Mouse (Mus musculus) limb, embryonic 12.5 days (tissue): Measurements from ENCODE around the gene Slc35b2. TPM values are rescaled to one million over a fixed set of nuclear protein-coding genes. Genes with fewer than 3 reads are reported as not detected.

Experiments
- ATAC-seq: fragments of 200-750 bp; cut with Nextera tagmentation; 2 replicates; pipeline ENCODE4 v1.8.0; 2017; ENCODE audit warnings: low read depth, moderate TSS enrichment; ENCODE audit not compliant: insufficient number of reproducible peaks, insufficient read depth, low FRiP score, low TSS enrichment
- H3K27ac ChIP-seq: fragments of 300-500 bp; sonication (generic); 2 replicates; pipeline ENCODE4 v1.5.1; 2016; ENCODE audit warnings: mild to moderate bottlenecking, moderate library complexity
- H3K27me3 ChIP-seq: fragments of 300-500 bp; sonication (generic); 2 replicates; pipeline ENCODE4 v1.6.1; 2016; ENCODE audit warnings: mild to moderate bottlenecking, moderate library complexity
- H3K36me3 ChIP-seq: fragments of 300-500 bp; sonication (generic); 2 replicates; pipeline ENCODE4 v1.6.1; 2016; ENCODE audit warnings: mild to moderate bottlenecking, moderate library complexity
- H3K4me1 ChIP-seq: fragments of 300-500 bp; sonication (generic); replicated peaks from 2 replicates; pipeline ENCODE4 v1.6.1; 2016
- H3K4me2 ChIP-seq: fragments of 300-500 bp; sonication (generic); 2 replicates; pipeline ENCODE4 v1.6.1; 2016; ENCODE audit warnings: mild to moderate bottlenecking, moderate library complexity
- H3K4me3 ChIP-seq: fragments of 300-500 bp; sonication (generic); replicated peaks from 2 replicates; pipeline ENCODE4 v1.5.1; 2016; ENCODE audit warnings: mild to moderate bottlenecking
- H3K9ac ChIP-seq: fragments of 300-500 bp; sonication (generic); replicated peaks from 2 replicates; pipeline ENCODE4 v1.6.1; 2016; ENCODE audit warnings: mild to moderate bottlenecking, moderate library complexity
- H3K9me3 ChIP-seq: fragments of 300-500 bp; sonication (generic); 2 replicates; pipeline ENCODE4 v1.6.1; 2016; ENCODE audit warnings: mild to moderate bottlenecking, moderate library complexity
- WGBS: fragments of 180-500 bp; shearing (Covaris S2); methylation state at CpG from one replicate; pipeline ENCODE4 v1.1.7; 2016; 5-methylcytosine and 5-hydroxymethylcytosine counted together
- polyA plus RNA-seq: library from polyadenylated mRNA; unstranded; fragments of >200 nt; fragmentation: Nextera tagmentation; extraction: Ambion mirVana; gene quantifications from 2 replicates; pipeline ENCODE4 v1.2.1, GENCODE M21; 2016

Slc35b2 gene
- polyA plus RNA-seq, 1 experiment from 2014 or later = 96.9 TPM

DNA sequence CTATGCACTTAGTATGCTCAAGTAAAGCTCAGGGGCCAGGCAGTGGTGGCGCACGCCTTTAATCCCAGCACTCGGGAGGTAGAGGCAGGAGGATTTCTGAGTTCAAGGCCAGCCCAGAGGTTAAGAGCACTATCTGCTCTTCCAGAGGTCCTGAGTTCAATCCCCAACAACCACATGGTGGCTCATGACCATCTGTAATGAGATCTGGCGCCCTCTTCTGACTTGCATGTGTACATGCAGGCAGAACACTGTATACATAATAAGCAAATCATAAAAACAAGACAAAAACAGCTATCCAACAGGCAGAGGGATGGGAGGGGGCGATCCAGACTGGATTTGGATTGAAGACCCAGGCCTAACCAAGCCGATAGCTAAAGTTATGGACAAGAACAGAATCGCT is 15.2 kb downstream of the Slc35b2 start:
- Histone ChIP-seq H3K27me3 (no peaks in the 10 kb centered on the region), H3K4me3 (no peak overlapping the region), H3K9ac (no peak overlapping the region), H3K4me1 (peaks cover 15% of the 10 kb centered on the region; the same call in 1 of the 2 replicates), H3K36me3 (no peaks in the 10 kb centered on the region), H3K4me2 (no peak overlapping the region), H3K9me3 (no peaks in the 10 kb centered on the region), H3K27ac (no peak overlapping the region)
- 77% methylated on average over 7 of the region's 7 CpGs for WGBS
- no peak for ATAC-seq

DNA sequence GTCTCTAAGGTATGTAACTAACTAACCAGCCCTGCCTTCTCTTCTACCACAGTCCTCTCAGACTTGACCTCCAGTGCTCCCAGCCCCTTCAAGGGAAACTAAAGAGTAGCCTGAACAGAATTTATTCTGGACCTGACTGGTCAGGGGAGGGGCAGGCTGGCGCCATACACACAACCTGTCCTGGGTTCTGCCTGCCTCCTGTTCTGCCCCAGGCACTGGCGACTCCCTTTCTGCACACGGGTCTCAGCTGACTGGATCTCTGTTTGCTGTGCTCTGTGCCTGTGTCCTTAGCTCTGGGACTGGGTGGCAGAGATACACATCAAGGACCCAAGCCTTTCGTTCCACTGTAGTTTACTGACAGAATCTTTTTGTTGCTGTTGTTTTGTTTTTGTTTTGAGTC is 15.9 kb downstream of the Slc35b2 start:
- 80% methylated on average over 4 of the region's 4 CpGs for WGBS
- Histone ChIP-seq H3K4me1 (peaks cover 19% of the 10 kb centered on the region), H3K9ac (no peak overlapping the region), H3K4me2 (no peak overlapping the region), H3K27ac (no peak overlapping the region), H3K4me3 (no peak overlapping the region), H3K27me3 (no peaks in the 10 kb centered on the region), H3K9me3 (no peaks in the 10 kb centered on the region), H3K36me3 (no peaks in the 10 kb centered on the region)
- ATAC-seq = no peak

DNA sequence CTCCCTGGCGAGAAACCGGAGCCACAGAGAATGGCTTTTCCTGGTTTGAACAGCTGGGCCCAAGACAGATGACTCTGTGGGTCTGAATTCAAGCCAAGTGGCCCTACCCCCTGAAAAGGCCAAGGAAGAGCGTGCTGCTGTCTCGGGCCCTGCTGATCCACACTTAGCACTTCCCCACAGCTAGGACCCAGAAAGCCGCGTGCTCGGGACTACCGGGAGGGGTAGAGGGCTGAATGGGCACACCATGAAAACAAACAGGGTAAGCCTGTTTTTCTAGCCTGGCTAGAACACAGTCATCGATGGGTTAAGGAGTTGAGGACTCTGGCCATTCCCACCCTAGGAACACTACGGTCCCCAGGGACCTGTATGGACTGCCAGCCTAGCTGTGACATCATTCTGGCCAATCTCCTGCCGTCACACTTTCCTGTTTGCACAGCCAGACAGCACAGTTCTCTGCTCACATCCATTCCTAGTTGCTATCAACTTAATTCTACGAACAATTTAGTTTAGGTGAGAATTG is 17.3 kb downstream of the Slc35b2 start:
- Histone ChIP-seq H3K27me3 (no peaks in the 10 kb centered on the region), H3K9ac (no peak overlapping the region; the same call in 1 of the 2 replicates), H3K4me3 (no peak overlapping the region), H3K4me2 (no peak overlapping the region), H3K4me1 (peaks cover 28% of the 10 kb centered on the region), H3K27ac (0 out of 2 replicates have a peak overlapping the region, but pooled peaks have one; percentile 35), H3K9me3 (no peaks in the 10 kb centered on the region), H3K36me3 (no peaks in the 10 kb centered on the region)
- whole genome bisulfite sequencing = 43% methylated on average over 12 of the region's 12 CpGs
- ATAC-seq = no peak

DNA sequence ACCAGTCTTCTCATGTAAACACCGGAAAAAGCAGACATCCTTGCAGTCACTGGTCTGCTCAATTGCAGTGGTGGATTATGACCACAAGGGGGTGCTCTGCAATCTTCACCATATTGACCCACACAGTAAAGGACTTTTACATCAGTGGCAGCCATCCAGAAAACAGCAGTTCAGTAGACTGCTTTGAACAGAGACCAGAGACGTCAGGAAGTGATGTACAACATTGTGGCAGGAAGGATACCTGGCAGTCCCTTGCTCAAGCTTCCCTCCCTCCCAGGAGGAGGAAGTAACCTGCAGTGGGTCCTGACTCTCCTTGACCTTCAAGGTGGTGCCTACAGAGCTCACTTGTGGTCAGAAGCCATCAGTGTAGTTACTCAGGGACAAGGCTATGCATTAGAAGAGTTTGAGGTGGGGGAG is 17.9 kb downstream of the Slc35b2 start:
- no peak for ATAC-seq
- WGBS = 10% methylated on average over 2 of the region's 2 CpGs

DNA sequence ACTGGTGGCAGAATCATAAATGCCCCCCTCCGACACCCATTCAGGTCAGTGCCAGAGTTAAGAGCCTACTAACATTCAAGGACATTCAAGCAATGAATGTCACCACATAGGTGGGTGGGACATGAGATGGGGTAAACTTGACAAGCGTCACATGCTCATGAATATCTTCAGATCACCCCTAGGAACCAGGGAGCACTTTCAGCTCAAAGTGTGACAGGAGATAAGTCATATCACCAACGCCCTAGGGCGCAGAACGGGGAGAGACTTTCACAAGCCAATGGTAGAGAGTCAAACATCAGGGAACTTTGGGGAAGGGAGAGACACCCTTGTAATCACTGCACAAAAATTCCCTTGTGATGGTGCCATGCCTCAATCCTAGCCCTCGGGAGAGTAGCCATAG is 18.5 kb downstream of the Slc35b2 start:
- Histone ChIP-seq H3K4me3 (no peak overlapping the region), H3K4me1 (peaks cover 28% of the 10 kb centered on the region), H3K9ac (no peak overlapping the region), H3K9me3 (0 out of 2 replicates have a peak, but pooled peaks cover 5% of the 10 kb centered on the region), H3K27me3 (no peaks in the 10 kb centered on the region), H3K27ac (no peak overlapping the region), H3K4me2 (no peak overlapping the region), H3K36me3 (peaks cover 10% of the 10 kb centered on the region)
- ATAC-seq = no peak
- WGBS = 95% methylated on average over 6 of the region's 6 CpGs

More for the DNA sequence above, 17.9 kb downstream of the Slc35b2 start:
- H3K27me3 ChIP-seq = no peaks in the 10 kb centered on the region
- no peaks in the 10 kb centered on the region for H3K9me3 ChIP-seq
- H3K4me2 ChIP-seq = no peak overlapping the region
- H3K36me3 ChIP-seq = peaks cover 5% of the 10 kb centered on the region
- peaks cover 28% of the 10 kb centered on the region for H3K4me1 ChIP-seq
- no peak overlapping the region for H3K4me3 ChIP-seq
- H3K27ac ChIP-seq = 0 out of 2 replicates have a peak overlapping the region, but pooled peaks have one; percentile 35
- H3K9ac ChIP-seq = no peak overlapping the region

DNA sequence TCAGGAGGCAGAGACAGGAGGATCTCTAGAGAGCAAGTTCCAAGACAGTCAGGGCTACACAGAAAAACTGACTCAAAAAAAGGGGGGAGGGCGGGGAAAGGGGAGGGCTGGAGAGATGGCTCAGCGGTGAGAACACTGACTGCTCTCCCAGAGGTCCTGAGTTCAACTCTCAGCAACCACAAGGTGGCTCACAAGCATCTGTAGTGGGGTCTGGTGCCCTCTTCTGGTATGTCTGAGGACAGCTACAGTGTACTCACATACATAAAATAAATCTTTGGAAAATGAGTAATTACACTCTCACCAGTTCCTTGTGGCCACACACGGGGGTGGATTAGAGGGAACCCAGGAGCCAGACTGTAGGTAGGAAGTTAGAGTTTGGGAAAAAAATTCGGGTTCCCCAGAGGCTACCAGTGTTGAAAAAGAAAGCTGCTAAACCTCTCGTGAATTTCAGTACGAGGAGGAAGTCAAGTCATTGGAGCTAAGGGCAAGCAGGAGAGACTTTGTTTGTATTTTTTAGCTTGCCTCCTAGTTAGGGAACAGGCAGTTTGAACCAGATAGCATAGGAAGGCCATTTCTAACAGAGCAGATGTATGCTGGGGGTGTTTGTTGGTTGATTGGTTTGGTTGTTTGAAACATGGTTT is 19.2 kb downstream of the Slc35b2 start:
- no peak for ATAC-seq
- H3K27ac ChIP-seq = no peak overlapping the region

DNA sequence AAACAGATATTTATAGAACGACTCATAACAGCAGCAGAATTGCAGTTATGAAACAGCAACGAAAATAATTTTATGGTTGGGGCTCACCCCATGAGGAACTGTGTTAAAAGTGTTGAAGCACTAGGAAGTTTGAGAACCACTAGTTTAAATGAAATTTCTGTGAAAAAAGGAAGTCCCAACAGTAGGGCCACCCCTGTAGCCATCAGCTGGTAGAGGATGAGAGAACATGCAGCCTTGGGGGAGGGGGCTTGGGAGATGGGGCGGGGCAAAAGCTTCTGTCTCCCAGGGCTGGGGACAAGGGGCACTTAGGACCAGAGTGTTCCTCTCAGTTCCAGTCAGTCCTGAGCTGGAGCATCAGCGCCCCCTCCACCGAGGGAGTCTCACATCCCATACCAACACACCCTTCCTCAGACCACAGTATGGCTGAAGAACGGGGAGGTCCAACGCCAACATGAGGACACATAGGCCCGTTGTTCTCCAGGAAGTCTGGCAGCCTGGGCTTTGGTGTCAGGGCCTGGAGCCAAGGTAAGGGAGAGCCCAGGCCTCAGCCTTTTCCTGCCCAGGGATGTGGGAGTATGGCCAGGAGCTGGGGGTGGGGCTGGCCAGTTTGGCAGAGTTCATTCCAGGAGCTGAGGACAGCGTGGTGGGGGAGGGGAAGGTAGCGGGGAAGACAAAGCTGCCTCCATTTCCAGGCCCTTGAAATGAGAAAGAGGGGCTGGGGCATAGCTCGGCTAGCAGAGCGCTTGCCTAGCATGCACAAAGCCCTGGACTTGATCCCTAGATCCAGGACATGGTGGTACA is 20.6 kb downstream of the Slc35b2 start:
- 37% methylated on average over 12 of the region's 12 CpGs for WGBS
- peaks cover 17% of the 10 kb centered on the region for H3K36me3 ChIP-seq
- peak overlapping the region; percentile 34; the same call in 1 of the 2 replicates for H3K9ac ChIP-seq
- no peak; the same call in 1 of the 2 replicates for ATAC-seq
- H3K4me2 ChIP-seq = peak overlapping the region; percentile 4
- no peaks in the 10 kb centered on the region for H3K27me3 ChIP-seq
- peaks cover 9% of the 10 kb centered on the region; the same call in 1 of the 2 replicates for H3K9me3 ChIP-seq
- peak overlapping the region; percentile 69 for H3K27ac ChIP-seq
- H3K4me3 ChIP-seq = no peak overlapping the region
- H3K4me1 ChIP-seq = peaks cover 28% of the 10 kb centered on the region

More for the DNA sequence above, 19.2 kb downstream of the Slc35b2 start:
- 71% methylated on average over 6 of the region's 6 CpGs for WGBS
- Histone ChIP-seq H3K9ac (no peak overlapping the region), H3K4me3 (no peak overlapping the region), H3K27me3 (no peaks in the 10 kb centered on the region), H3K9me3 (peaks cover 9% of the 10 kb centered on the region; the same call in 1 of the 2 replicates), H3K36me3 (peaks cover 14% of the 10 kb centered on the region), H3K4me2 (no peak overlapping the region), H3K4me1 (peaks cover 28% of the 10 kb centered on the region)

DNA sequence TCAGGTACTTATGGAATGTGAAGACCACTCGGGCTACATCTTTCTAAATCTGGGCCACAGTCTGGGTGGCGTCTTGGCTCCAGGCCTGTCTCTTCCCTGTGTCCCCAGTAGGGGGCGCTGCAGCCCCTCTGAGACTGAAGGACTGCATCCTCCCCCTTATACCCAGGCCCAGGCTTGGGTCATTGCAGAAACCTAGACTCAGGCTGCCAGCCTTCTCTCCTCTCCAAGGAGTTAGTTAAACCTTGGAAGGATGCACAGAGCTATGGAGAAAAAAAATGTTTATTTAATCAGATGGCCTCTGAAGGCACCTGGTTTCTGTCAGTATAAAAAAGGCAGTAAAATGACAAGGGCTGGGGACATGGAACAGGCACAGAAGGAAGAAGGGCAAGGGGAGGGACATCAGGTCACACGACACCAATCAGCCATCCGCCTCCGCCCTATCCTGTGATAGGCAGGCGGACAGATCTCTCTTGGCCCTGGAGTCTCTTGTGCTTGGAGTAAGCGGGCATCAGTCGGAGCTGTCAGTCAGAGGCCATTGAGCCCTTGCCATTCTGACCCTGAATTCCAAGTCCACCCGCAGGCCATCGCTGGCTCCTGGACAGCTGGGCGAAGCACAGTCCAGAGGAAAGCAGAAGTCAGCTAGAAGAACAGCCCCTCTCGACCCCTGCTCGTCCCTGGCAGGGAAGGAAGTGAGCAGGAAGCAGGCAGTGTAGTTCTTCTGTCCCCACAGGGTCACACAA is 21.4 kb downstream of the Slc35b2 start:
- Histone ChIP-seq H3K4me3 (no peak overlapping the region), H3K27me3 (no peaks in the 10 kb centered on the region), H3K9me3 (peaks cover 9% of the 10 kb centered on the region; the same call in 1 of the 2 replicates), H3K4me1 (peaks cover 28% of the 10 kb centered on the region), H3K4me2 (peak overlapping the region; percentile 4), H3K36me3 (peaks cover 17% of the 10 kb centered on the region), H3K27ac (peak overlapping the region; percentile 69), H3K9ac (no peak overlapping the region)
- 25% methylated on average over 14 of the region's 14 CpGs for WGBS
- peak; percentile 26; the same call in 1 of the 2 replicates for ATAC-seq

DNA sequence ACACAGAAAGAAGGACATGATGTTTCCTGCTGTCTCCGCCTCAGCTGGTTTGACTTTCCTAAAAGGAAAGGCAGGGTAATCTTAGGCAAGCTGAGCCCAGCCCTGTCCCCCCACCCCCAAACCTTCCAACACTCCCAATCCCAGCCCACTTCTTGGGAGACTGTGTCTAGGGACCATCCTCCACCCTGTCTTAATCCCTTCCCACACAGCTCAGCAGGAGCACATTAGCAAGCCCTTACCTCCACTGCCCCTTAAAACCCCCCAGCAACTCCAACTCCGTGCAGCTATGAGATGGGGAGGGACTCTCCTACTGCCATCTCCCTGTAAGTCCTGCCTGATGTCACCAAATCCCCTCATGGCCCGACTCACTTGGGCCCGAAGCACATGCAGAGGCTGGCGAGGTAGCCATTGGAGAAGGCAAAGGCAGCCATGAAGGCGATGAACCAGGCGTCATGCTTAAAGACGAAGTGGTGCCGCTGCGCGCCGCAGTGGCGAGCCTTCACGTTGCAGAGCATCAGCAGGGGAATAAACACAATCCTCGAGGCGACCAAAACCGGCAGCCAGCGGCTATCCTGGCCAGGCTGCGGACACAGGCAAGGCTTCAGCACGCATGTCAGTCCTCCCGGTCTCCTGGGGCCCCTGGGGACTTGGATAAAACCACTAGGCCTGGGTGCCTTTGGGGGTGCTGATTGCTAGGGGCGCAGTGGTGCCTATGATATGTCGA is 22.2 kb downstream of the Slc35b2 start:
- Histone ChIP-seq H3K9ac (no peak overlapping the region), H3K36me3 (peaks cover 17% of the 10 kb centered on the region), H3K4me1 (peaks cover 33% of the 10 kb centered on the region), H3K27ac (peak overlapping the region; percentile 69; the same call in 1 of the 2 replicates), H3K9me3 (peaks cover 9% of the 10 kb centered on the region; the same call in 1 of the 2 replicates), H3K4me3 (no peak overlapping the region), H3K27me3 (no peaks in the 10 kb centered on the region), H3K4me2 (no peak overlapping the region)
- ATAC-seq = no peak
- 73% methylated on average over 23 of the region's 23 CpGs for WGBS

DNA sequence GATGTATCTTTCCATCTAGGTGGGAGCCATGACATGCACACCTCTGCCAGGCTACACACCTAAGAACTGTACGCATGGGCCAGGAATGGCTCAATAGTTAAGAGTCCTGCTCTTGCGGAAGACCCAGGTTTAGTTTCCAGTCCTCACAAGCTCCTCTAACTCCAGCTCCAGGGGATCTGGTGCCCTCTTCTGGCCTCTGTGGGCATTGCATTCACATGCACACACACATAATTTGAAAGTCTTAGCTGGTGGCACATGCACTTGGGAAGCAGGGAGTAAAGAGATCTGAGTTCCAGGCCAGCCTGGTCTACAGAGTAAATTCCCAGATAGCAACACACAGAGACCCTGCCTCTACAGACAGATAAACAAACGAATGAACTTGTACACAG is 22.8 kb downstream of the Slc35b2 start:
- H3K9ac ChIP-seq = no peak overlapping the region
- H3K27ac ChIP-seq = no peak overlapping the region
- no peak overlapping the region for H3K4me3 ChIP-seq
- H3K4me2 ChIP-seq = no peak overlapping the region
- H3K27me3 ChIP-seq = no peaks in the 10 kb centered on the region
- H3K4me1 ChIP-seq = peaks cover 32% of the 10 kb centered on the region
- peaks cover 9% of the 10 kb centered on the region; the same call in 1 of the 2 replicates for H3K9me3 ChIP-seq
- 94% methylated on average over 3 of the region's 3 CpGs for WGBS
- ATAC-seq = no peak
- peaks cover 17% of the 10 kb centered on the region for H3K36me3 ChIP-seq
